In genomic region chr11:60810046-60810965, GRCm38 (mm10) we compare ENCODE assay signal across 8 mouse cellular contexts. TPM values are rescaled to one million over a fixed set of nuclear protein-coding genes. Genes with fewer than 3 reads are reported as not detected.
DNase-seq lines count a peak whose midpoint lies in the region; ATAC-seq lines count a peak whose summit lies in the region.

No protein-coding gene starts in this region.

- no peak for ATAC-seq in lung, embryonic 15.5 days (ENCODE audit: borderline replicate concordance, extremely low read depth, low FRiP score, low TSS enrichment)
- no peak for ATAC-seq in embryonic facial prominence, embryonic 14.5 days (ENCODE audit: low read depth)
- no peak for ATAC-seq in midbrain, embryonic 15.5 days (replicated peaks)

- H3K4me2 ChIP-seq in lung, embryonic 15.5 days, result peak overlapping the region; percentile 91
- H3K4me2 ChIP-seq in embryonic facial prominence, embryonic 14.5 days (ENCODE audit: low read depth, low read length), result peak overlapping the region; percentile 86
- peak overlapping the region; percentile 98 for H3K4me2 ChIP-seq in midbrain, embryonic 15.5 days

- H3K9ac ChIP-seq in lung, embryonic 15.5 days, result peak overlapping the region; percentile 46
- peak overlapping the region; percentile 32 for H3K9ac ChIP-seq in embryonic facial prominence, embryonic 14.5 days (ENCODE audit: low read depth, low read length)
- 0 out of 2 replicates have a peak overlapping the region, but pooled peaks have one; percentile 10 for H3K9ac ChIP-seq in midbrain, embryonic 15.5 days

- peak overlapping the region; percentile 54 for H3K4me3 ChIP-seq in lung, embryonic 15.5 days
- H3K4me3 ChIP-seq in embryonic facial prominence, embryonic 14.5 days (ENCODE audit: low read depth, low read length), result peak overlapping the region; percentile 54
- H3K4me3 ChIP-seq in midbrain, embryonic 15.5 days, result peak overlapping the region; percentile 50

- 8% methylated on average over 14 of the region's 14 CpGs for WGBS in lung, embryonic 15.5 days
- WGBS in embryonic facial prominence, embryonic 14.5 days, result 7% methylated on average over 14 of the region's 14 CpGs
- WGBS in midbrain, embryonic 15.5 days, result 23% methylated on average over 14 of the region's 14 CpGs

- DNase-seq in lung, postnatal 36 days, result no peak
- DNase-seq in embryonic facial prominence, embryonic 14.5 days (ENCODE audit: low spot score), result no peak
- DNase-seq in kidney, adult 8-10 months, result peak; percentile 62 to 84
- DNase-seq in ovary, postnatal 14 days (ENCODE audit: low spot score), result no peak
- no peak for DNase-seq in right cerebral cortex, adult 18-20 months
- DNase-seq in layer of hippocampus, postnatal 14 days (ENCODE audit: low spot score in 2 of 2), result no peak

- H3K9me3 ChIP-seq in lung, embryonic 15.5 days, result no peaks in the 10 kb centered on the region
- no peaks in the 10 kb centered on the region for H3K9me3 ChIP-seq in embryonic facial prominence, embryonic 14.5 days (ENCODE audit: control insufficient read depth, low read length)
- no peaks in the 10 kb centered on the region for H3K9me3 ChIP-seq in midbrain, embryonic 15.5 days

- H3K27ac ChIP-seq in lung, embryonic 15.5 days, result peak overlapping the region; percentile 56
- no peak overlapping the region for H3K27ac ChIP-seq in embryonic facial prominence, embryonic 14.5 days (replicated peaks; ENCODE audit: low read depth, low read length)
- no peak overlapping the region for H3K27ac ChIP-seq in midbrain, embryonic 15.5 days

- peaks cover 32% of the 10 kb centered on the region for H3K4me1 ChIP-seq in lung, embryonic 15.5 days
- peaks cover 19% of the 10 kb centered on the region for H3K4me1 ChIP-seq in embryonic facial prominence, embryonic 14.5 days (ENCODE audit: control insufficient read depth, insufficient read depth, low read length)
- peaks cover 12% of the 10 kb centered on the region for H3K4me1 ChIP-seq in midbrain, embryonic 15.5 days

- H3K36me3 ChIP-seq in lung, embryonic 15.5 days, result no peaks in the 10 kb centered on the region
- no peaks in the 10 kb centered on the region for H3K36me3 ChIP-seq in embryonic facial prominence, embryonic 14.5 days (ENCODE audit: control insufficient read depth, insufficient read depth, low read length)
- no peaks in the 10 kb centered on the region for H3K36me3 ChIP-seq in midbrain, embryonic 15.5 days (replicated peaks)

- no peaks in the 10 kb centered on the region for H3K27me3 ChIP-seq in lung, embryonic 15.5 days
- no peaks in the 10 kb centered on the region for H3K27me3 ChIP-seq in embryonic facial prominence, embryonic 14.5 days (replicated peaks; ENCODE audit: control insufficient read depth, insufficient read depth, low read length)
- H3K27me3 ChIP-seq in midbrain, embryonic 15.5 days (replicated peaks), result no peaks in the 10 kb centered on the region; the same call in 1 of the 2 replicates

RNA-seq across cellular contexts. Expression of gene Shmt1, which starts 1.2 kb away (rescaled TPM):
- 58.3 and 58.5 TPM in 2 replicates for polyA plus RNA-seq in lung, embryonic 15.5 days (2015; fragmentation: Nextera tagmentation; extraction: Ambion mirVana)
- 30.2 and 35.7 TPM in 2 replicates for polyA plus RNA-seq in embryonic facial prominence, embryonic 14.5 days (2014; fragmentation: Nextera tagmentation; extraction: Ambion mirVana)
- 7.0 and 8.6 TPM in 2 replicates for polyA plus RNA-seq in midbrain, embryonic 15.5 days (2015; fragmentation: Nextera tagmentation; extraction: Ambion mirVana)
- 1 to 10 TPM; 4.9 to 6.8 TPM for total RNA-seq in layer of hippocampus, postnatal 14 days (2021)

RNA-seq across cellular contexts. Expression of gene Dhrs7b, which starts 20.1 kb away (rescaled TPM):
- polyA plus RNA-seq in lung, embryonic 15.5 days (2015; fragmentation: Nextera tagmentation; extraction: Ambion mirVana), result 41.0 and 41.4 TPM in 2 replicates
- 32.7 and 32.9 TPM in 2 replicates for polyA plus RNA-seq in embryonic facial prominence, embryonic 14.5 days (2014; fragmentation: Nextera tagmentation; extraction: Ambion mirVana)
- polyA plus RNA-seq in midbrain, embryonic 15.5 days (2015; fragmentation: Nextera tagmentation; extraction: Ambion mirVana), result 32.2 and 32.7 TPM in 2 replicates
- 10 to 100 TPM; 27.3 to 31.4 TPM for total RNA-seq in layer of hippocampus, postnatal 14 days (2021)

RNA-seq across cellular contexts. Expression of gene Smcr8, which starts 33.0 kb away (rescaled TPM):
- polyA plus RNA-seq in lung, embryonic 15.5 days (2015; fragmentation: Nextera tagmentation; extraction: Ambion mirVana), result 4.5 and 5.3 TPM in 2 replicates
- polyA plus RNA-seq in embryonic facial prominence, embryonic 14.5 days (2014; fragmentation: Nextera tagmentation; extraction: Ambion mirVana), result 7.2 and 8.7 TPM in 2 replicates
- polyA plus RNA-seq in midbrain, embryonic 15.5 days (2015; fragmentation: Nextera tagmentation; extraction: Ambion mirVana), result 6.9 and 7.1 TPM in 2 replicates
- 10 to 100 TPM; 25.0 to 26.6 TPM for total RNA-seq in layer of hippocampus, postnatal 14 days (2021)

RNA-seq across cellular contexts. Expression of gene Top3a, which starts 33.1 kb away (rescaled TPM):
- polyA plus RNA-seq in lung, embryonic 15.5 days (2015; fragmentation: Nextera tagmentation; extraction: Ambion mirVana), result 17.0 and 17.2 TPM in 2 replicates
- polyA plus RNA-seq in embryonic facial prominence, embryonic 14.5 days (2014; fragmentation: Nextera tagmentation; extraction: Ambion mirVana), result 12.1 and 16.4 TPM in 2 replicates
- 8.2 and 9.4 TPM in 2 replicates for polyA plus RNA-seq in midbrain, embryonic 15.5 days (2015; fragmentation: Nextera tagmentation; extraction: Ambion mirVana)
- total RNA-seq in layer of hippocampus, postnatal 14 days (2021), result 1 to 10 TPM; 4.2 to 5.8 TPM

Comparison
In these comparisons a context has a peak if more than half of its experiments do, and no peak if none do; other contexts are left out.
1. DNase-seq: peak in kidney, adult 8-10 months (2 of 2); none in lung, postnatal 36 days (single experiment), embryonic facial prominence, embryonic 14.5 days (single experiment), ovary, postnatal 14 days (single experiment), right cerebral cortex, adult 18-20 months (single experiment) and layer of hippocampus, postnatal 14 days (0 of 2).
2. Peak in every context shown above with its lines, with median percentiles within 50 percentile points of each other: H3K4me2 ChIP-seq, H3K4me3 ChIP-seq and H3K9ac ChIP-seq.